In the genomic region with DNA sequence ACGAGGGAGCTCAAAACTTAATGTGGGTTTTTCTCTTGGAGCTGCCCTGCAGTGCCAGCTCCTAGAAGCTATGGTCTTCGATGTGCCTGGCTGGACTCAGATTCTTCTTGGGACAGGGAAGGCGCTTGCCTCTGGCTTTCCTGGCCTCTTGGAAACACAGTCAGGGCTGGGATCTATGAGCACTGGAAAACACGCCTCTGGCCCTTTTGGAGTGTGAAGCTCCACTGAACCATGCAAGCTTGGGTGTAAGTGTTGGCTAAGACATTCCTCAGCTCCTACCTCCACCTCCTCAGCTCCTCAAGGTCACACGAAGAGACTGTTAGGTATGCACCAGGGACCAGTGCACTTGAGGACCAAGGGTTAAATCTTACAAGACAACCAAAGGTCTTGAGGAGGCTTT, we compare ENCODE assay signal across 10 mouse cellular contexts. TPM values are rescaled to one million over a fixed set of nuclear protein-coding genes. Genes with fewer than 3 reads are reported as not detected.
DNase-seq lines count a peak whose midpoint lies in the region; ATAC-seq lines count a peak whose summit lies in the region.
"Had no signal": no experiment of that assay in that cellular context is flagged by ENCODE, and none has a peak within 500 bp of the region (broad histone marks: within the 10 kb centered on the region; RNA-seq: fewer than 3 reads in every experiment).

No protein-coding gene starts in this region.

- peaks cover 32% of the 10 kb centered on the region for H3K4me1 ChIP-seq in forebrain, embryonic 13.5 days
- H3K4me1 ChIP-seq in forebrain, embryonic 15.5 days: peaks cover 36% of the 10 kb centered on the region
- peaks cover 41% of the 10 kb centered on the region for H3K4me1 ChIP-seq in midbrain, embryonic 12.5 days
- H3K4me1 ChIP-seq in midbrain, embryonic 16.5 days (ENCODE audit: control insufficient read depth, insufficient read depth, low read length): peaks cover 14% of the 10 kb centered on the region
- H3K4me1 ChIP-seq in stomach, embryonic 16.5 days (ENCODE audit: control insufficient read depth, insufficient read depth, low read length): peaks cover 26% of the 10 kb centered on the region

- no peaks in the 10 kb centered on the region for H3K36me3 ChIP-seq in forebrain, embryonic 13.5 days (ENCODE audit: poor library complexity, severe bottlenecking)
- H3K36me3 ChIP-seq in forebrain, embryonic 15.5 days: no peaks in the 10 kb centered on the region
- no peaks in the 10 kb centered on the region for H3K36me3 ChIP-seq in midbrain, embryonic 12.5 days
- no peaks in the 10 kb centered on the region for H3K36me3 ChIP-seq in midbrain, embryonic 16.5 days (ENCODE audit: control insufficient read depth, insufficient read depth, low read length)
- H3K36me3 ChIP-seq in stomach, embryonic 16.5 days (ENCODE audit: control insufficient read depth, insufficient read depth, low read length): no peaks in the 10 kb centered on the region

- 29% methylated on average over 5 of the region's 5 CpGs for WGBS in forebrain, embryonic 13.5 days
- WGBS in forebrain, embryonic 15.5 days: 34% methylated on average over 5 of the region's 5 CpGs
- WGBS in midbrain, embryonic 12.5 days: 37% methylated on average over 5 of the region's 5 CpGs
- WGBS in midbrain, embryonic 16.5 days: 31% methylated on average over 5 of the region's 5 CpGs
- 35% methylated on average over 5 of the region's 5 CpGs for WGBS in stomach, embryonic 16.5 days

- peaks cover 83% of the 10 kb centered on the region for H3K27me3 ChIP-seq in forebrain, embryonic 13.5 days
- H3K27me3 ChIP-seq in forebrain, embryonic 15.5 days: peaks cover 69% of the 10 kb centered on the region
- H3K27me3 ChIP-seq in midbrain, embryonic 12.5 days: peaks cover 87% of the 10 kb centered on the region
- peaks cover 54% of the 10 kb centered on the region for H3K27me3 ChIP-seq in midbrain, embryonic 16.5 days (ENCODE audit: control insufficient read depth, insufficient read depth, low read depth, low read length)
- H3K27me3 ChIP-seq in stomach, embryonic 16.5 days (ENCODE audit: control insufficient read depth, insufficient read depth, low read length): peaks cover 17% of the 10 kb centered on the region

- DNase-seq in kidney, postnatal 36 days: peak; percentile 68 to 77
- DNase-seq in ovary, adult 18-20 months (ENCODE audit: low spot score): no peak
- no peak for DNase-seq in adipocyte (ENCODE audit: low spot score)

- H3K9me3 ChIP-seq in forebrain, embryonic 13.5 days (replicated peaks): no peaks in the 10 kb centered on the region
- no peaks in the 10 kb centered on the region for H3K9me3 ChIP-seq in forebrain, embryonic 15.5 days
- no peaks in the 10 kb centered on the region for H3K9me3 ChIP-seq in midbrain, embryonic 12.5 days
- no peaks in the 10 kb centered on the region for H3K9me3 ChIP-seq in midbrain, embryonic 16.5 days (replicated peaks; ENCODE audit: control insufficient read depth, low read length, poor library complexity, severe bottlenecking)
- no peaks in the 10 kb centered on the region for H3K9me3 ChIP-seq in stomach, embryonic 16.5 days (replicated peaks; ENCODE audit: control insufficient read depth, low read length)

- peak overlapping the region; percentile 79; the same call in 1 of the 2 replicates for H3K4me2 ChIP-seq in forebrain, embryonic 13.5 days
- H3K4me2 ChIP-seq in forebrain, embryonic 15.5 days (replicated peaks): no peak overlapping the region
- peak overlapping the region; percentile 84 for H3K4me2 ChIP-seq in midbrain, embryonic 12.5 days (replicated peaks)
- H3K4me2 ChIP-seq in midbrain, embryonic 16.5 days (ENCODE audit: low read length): no peak overlapping the region
- H3K4me2 ChIP-seq in stomach, embryonic 16.5 days (ENCODE audit: low read depth, low read length): peak overlapping the region; percentile 92

- H3K9ac ChIP-seq in forebrain, embryonic 13.5 days: no peak overlapping the region
- H3K9ac ChIP-seq in forebrain, embryonic 15.5 days (replicated peaks): no peak overlapping the region
- H3K9ac ChIP-seq in midbrain, embryonic 12.5 days (replicated peaks): no peak overlapping the region
- H3K9ac ChIP-seq in midbrain, embryonic 16.5 days (ENCODE audit: low read depth, low read length): no peak overlapping the region
- peak overlapping the region; percentile 69; the same call in 1 of the 2 replicates for H3K9ac ChIP-seq in stomach, embryonic 16.5 days (ENCODE audit: low read length)

- H3K27ac ChIP-seq in forebrain, embryonic 13.5 days: no peak overlapping the region
- H3K27ac ChIP-seq in forebrain, embryonic 15.5 days (replicated peaks): no peak overlapping the region
- H3K27ac ChIP-seq in midbrain, embryonic 12.5 days (replicated peaks): no peak overlapping the region
- no peak overlapping the region for H3K27ac ChIP-seq in midbrain, embryonic 16.5 days (ENCODE audit: low read length)
- peak overlapping the region; percentile 72; the same call in 1 of the 2 replicates for H3K27ac ChIP-seq in stomach, embryonic 16.5 days (ENCODE audit: low read length)
- H3K27ac ChIP-seq: layer of hippocampus, adult 2 months had no signal

- H3K4me3 ChIP-seq in forebrain, embryonic 13.5 days: no peak overlapping the region
- H3K4me3 ChIP-seq in forebrain, embryonic 15.5 days: no peak overlapping the region
- no peak overlapping the region for H3K4me3 ChIP-seq in midbrain, embryonic 12.5 days
- no peak overlapping the region for H3K4me3 ChIP-seq in midbrain, embryonic 16.5 days (ENCODE audit: low read depth, low read length)
- H3K4me3 ChIP-seq in stomach, embryonic 16.5 days (replicated peaks; ENCODE audit: low read length): peak overlapping the region; percentile 61

- ATAC-seq in forebrain, embryonic 13.5 days: no peak
- ATAC-seq in forebrain, embryonic 15.5 days (replicated peaks): no peak
- no peak for ATAC-seq in midbrain, embryonic 12.5 days (ENCODE audit: low FRiP score, low read depth)
- ATAC-seq in midbrain, embryonic 16.5 days: no peak
- ATAC-seq in stomach, embryonic 16.5 days (ENCODE audit: insufficient read depth, low FRiP score): no peak

RNA-seq across cellular contexts. Expression of a gene that starts 5.2 kb away (rescaled TPM):
- polyA plus RNA-seq in forebrain, embryonic 13.5 days (2015; fragmentation: Nextera tagmentation; extraction: Ambion mirVana): not detected in 2 replicates
- not detected in 2 replicates for polyA plus RNA-seq in forebrain, embryonic 15.5 days (2015; fragmentation: Nextera tagmentation; extraction: Ambion mirVana)
- polyA plus RNA-seq in midbrain, embryonic 12.5 days (2016; fragmentation: Nextera tagmentation; extraction: Ambion mirVana): not detected in 2 replicates
- not detected in 2 replicates for polyA plus RNA-seq in midbrain, embryonic 16.5 days (2015; fragmentation: Nextera tagmentation; extraction: Ambion mirVana)
- polyA plus RNA-seq in stomach, embryonic 16.5 days (2015; fragmentation: Nextera tagmentation; extraction: Ambion mirVana): not detected in 2 replicates
- polyA plus RNA-seq: cortical plate, adult 2 months had no signal

RNA-seq across cellular contexts. Expression of a gene that starts 12.6 kb away (rescaled TPM):
- 0.42 and 0.61 TPM in 2 replicates for polyA plus RNA-seq in forebrain, embryonic 13.5 days (2015; fragmentation: Nextera tagmentation; extraction: Ambion mirVana)
- 0.76 and 0.86 TPM in 2 replicates for polyA plus RNA-seq in forebrain, embryonic 15.5 days (2015; fragmentation: Nextera tagmentation; extraction: Ambion mirVana)
- 0.65 and 0.84 TPM in 2 replicates for polyA plus RNA-seq in midbrain, embryonic 12.5 days (2016; fragmentation: Nextera tagmentation; extraction: Ambion mirVana)
- 0.39 and 0.57 TPM in 2 replicates for polyA plus RNA-seq in midbrain, embryonic 16.5 days (2015; fragmentation: Nextera tagmentation; extraction: Ambion mirVana)
- 2.9 and 3.1 TPM in 2 replicates for polyA plus RNA-seq in stomach, embryonic 16.5 days (2015; fragmentation: Nextera tagmentation; extraction: Ambion mirVana)

RNA-seq across cellular contexts. Expression of a gene that starts 41.3 kb away (rescaled TPM):
- 0.06 and 0.26 TPM in 2 replicates for polyA plus RNA-seq in forebrain, embryonic 13.5 days (2015; fragmentation: Nextera tagmentation; extraction: Ambion mirVana)
- polyA plus RNA-seq in forebrain, embryonic 15.5 days (2015; fragmentation: Nextera tagmentation; extraction: Ambion mirVana): 0.11 and 0.25 TPM in 2 replicates
- polyA plus RNA-seq in midbrain, embryonic 12.5 days (2016; fragmentation: Nextera tagmentation; extraction: Ambion mirVana): 0.12 and 0.19 TPM in 2 replicates
- 0.17 and 0.43 TPM in 2 replicates for polyA plus RNA-seq in midbrain, embryonic 16.5 days (2015; fragmentation: Nextera tagmentation; extraction: Ambion mirVana)
- polyA plus RNA-seq in stomach, embryonic 16.5 days (2015; fragmentation: Nextera tagmentation; extraction: Ambion mirVana): 0.17 and 0.22 TPM in 2 replicates

Comparison
In these comparisons a context has a peak if more than half of its experiments do, and no peak if none do; other contexts are left out.
1. H3K4me2 ChIP-seq: peak in forebrain, embryonic 13.5 days (single experiment), midbrain, embryonic 12.5 days (single experiment) and stomach, embryonic 16.5 days (single experiment); none in forebrain, embryonic 15.5 days (single experiment) and midbrain, embryonic 16.5 days (single experiment).
2. DNase-seq: peak in kidney, postnatal 36 days (2 of 2); none in ovary, adult 18-20 months (single experiment) and adipocyte (single experiment).